Mouse (Mus musculus) cerebellum, postnatal 4 days (tissue): ENCODE data around the gene Cacna2d2.

ENCODE experiments used
- DNase-seq, 2 experiments: peaks; one replicate each; pipeline ENCODE4 v3.0.0; 2022; ENCODE audit warnings: low spot score in 2 of 2, mixed read lengths in 1 of 2

Gene Cacna2d2

DNA sequence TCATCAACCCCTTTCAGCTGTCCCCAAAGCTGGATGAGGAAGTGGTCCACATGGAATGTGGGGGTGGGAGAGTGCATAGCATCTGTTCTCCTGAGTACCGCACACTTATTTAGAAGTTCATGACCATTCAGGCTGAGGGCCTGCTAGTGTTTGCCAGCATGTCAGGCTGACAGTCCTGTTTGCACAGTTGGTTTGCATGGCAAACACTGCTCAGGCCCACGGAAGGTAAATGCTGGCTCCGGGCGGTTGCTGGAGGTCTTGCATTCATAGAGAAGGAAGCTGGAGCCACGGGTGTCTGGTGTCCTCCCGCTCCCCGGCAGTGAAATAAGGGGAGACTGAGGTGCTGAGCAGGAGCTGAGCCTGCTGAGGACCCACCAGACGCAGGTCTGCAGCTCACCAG lies 53.7 kb downstream of the Cacna2d2 start:
- no peak for DNase-seq

DNA sequence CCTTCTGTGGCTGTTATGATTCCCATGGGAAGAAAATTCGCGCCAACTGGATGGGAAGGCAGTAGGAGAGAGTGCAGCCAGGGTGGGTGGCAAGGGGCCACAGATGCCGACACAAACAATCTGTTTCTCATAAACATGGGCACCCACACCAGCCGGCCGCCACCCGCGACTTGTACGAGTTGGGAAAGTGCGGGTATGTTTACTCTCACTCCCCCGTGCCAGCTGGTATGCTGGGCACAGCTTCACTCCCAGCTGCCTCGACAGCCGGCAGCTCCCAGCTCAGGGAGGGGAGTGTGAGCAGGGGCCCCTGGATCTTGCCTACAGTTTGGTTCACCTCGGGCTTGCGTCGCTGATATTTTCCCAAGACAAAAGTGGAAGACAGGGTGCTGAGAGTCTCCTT lies 57.3 kb downstream of the Cacna2d2 start:
- peak in 1 of 2 experiments; percentile 53 for DNase-seq

DNA sequence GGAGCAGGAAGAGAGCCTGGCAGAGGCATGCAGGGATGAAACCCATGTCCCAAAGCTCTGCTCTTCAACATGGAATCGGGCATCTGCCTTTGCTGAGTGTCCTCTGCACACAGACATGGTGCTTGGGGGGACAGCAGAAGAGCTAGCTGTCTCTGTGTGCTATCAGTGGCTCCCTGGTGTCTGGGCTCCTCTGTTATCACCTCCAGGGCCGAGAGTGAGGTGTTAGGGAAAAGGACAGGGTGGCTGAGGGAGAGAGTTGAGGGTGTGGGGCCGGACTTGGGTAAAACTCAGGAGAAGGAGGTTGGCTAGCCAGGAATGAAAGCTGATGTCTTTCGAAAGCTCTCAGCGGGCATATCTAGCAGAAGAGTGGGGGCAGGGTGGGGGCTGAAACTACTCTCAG lies 63.5 kb downstream of the Cacna2d2 start:
- DNase-seq, result no peak

DNA sequence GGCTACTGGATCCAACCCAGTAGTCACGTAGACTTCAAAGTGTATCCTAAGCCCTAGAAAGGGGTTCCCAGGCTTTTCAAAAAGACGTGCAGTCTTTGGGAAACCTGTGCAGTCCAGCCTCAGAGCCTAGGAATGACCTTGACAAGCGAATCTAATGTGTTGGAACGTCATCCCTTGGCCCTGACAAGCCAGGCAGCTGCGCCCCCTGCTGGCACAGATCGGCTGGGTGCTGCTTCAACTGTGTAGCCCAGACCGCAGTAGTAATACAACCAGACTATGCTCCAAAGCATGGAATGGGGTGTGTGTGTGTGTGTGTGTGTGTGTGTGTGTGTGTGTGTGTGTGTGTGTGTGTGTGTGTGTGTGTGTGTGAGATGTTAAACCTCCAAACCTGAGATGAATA lies 64.1 kb downstream of the Cacna2d2 start:
- DNase-seq, result peak; percentile 86 to 93

DNA sequence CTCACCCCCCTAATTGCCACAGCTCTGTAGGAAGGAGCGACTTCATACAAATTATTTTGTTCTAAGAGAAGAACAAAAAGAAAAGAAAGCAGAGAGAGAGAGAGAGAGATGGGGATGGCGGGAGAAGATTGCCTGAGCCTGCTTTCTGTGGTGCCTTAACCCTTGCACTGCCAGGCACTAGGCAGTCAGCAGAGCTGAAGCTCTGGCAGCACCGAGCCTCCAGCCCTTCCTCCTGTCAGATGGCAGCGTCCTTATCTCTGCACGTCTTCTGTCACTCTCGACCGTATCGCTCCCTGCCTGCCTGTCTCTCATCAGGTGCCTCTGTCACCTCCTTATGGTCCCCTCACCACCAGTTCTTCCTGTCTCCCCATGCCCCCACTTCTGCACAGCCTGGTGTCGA lies 64.7 kb downstream of the Cacna2d2 start:
- no peak for DNase-seq

DNA sequence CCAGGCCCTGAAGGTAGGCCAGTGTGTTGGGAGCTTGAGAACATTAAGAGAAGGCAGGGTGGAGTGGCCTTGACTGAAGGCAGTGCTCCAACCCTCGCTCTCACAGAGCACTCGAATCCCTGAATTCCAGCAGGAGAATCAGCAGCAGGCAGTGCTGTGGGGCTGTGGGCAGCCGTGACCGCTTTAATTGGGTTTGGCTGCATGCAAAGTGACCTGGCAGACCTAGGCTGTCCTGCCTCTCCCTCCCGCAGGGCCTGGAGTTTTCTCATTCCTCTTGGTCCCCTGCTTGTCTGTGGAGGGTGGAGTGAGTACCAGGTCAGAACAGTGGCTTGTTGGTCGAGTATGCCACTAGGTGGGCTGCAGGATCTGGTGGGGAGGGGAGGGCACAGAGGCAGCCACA lies 66.2 kb downstream of the Cacna2d2 start:
- DNase-seq, result no peak

DNA sequence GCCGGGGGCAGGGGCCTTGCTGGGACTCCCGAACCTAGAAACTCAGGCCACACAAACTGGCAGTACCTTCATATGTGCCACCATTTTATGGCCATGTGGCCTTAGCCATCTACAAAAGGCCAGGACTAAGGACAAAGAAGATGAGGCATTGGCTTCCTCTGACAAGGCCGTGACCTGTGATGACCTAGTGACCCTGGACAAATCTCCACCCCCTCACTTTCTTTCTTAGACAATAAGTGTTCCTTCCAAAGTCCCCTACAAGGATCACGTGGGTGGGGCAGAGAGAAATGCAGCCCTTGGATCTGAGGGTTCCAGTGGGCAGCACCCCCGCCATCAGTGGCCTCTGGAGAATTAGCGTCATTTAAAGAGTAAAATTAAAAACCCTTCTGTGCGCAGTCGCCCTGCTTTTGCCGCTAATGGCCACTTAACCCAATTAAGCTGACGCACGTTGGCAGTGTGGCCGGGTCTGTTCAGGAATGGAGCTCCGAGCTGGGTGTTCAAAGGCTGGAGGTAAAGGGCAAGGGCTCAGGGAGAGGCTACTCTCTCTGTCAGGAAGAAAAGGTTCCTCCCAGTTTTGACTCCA lies 69.9 kb downstream of the Cacna2d2 start:
- DNase-seq, result no peak

DNA sequence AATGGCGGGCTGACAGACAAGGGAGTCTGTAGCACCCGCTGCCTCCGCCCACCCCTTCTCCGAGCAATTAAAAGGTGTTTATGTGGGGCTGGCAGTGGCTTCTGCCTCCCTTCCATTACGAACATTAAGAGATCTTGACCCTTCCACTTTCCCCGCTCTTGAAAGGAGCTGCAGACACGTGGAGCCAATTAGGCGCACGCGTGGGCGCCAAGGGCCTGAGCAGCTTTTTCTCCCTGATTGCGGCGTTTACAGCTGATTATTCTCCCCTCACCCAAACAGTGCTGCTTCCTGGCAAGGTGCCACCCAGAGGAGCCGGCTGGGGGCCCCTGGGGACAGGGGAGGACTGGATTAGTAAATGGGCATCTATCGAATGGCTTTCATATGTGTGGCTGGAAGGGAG lies 71.0 kb downstream of the Cacna2d2 start:
- no peak for DNase-seq

DNA sequence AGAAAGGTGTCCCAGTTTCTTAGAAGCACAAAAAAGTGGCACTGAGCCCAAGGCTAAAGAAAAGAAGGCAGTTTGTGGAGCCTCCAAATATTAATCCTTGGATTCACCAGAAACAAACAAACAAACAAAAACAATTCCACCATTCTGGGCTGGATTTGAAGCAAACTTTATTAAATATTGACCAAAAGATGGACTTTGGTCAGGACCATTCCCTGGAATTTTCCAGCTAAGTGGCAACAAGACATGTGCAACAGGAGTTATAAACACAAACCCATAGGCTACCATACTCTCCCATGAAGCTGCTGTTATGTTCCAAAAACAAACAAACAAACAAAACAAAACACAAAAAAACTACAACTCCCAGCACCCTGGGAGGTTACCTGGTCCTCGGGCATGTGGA lies 74.6 kb downstream of the Cacna2d2 start:
- DNase-seq, result no peak

DNA sequence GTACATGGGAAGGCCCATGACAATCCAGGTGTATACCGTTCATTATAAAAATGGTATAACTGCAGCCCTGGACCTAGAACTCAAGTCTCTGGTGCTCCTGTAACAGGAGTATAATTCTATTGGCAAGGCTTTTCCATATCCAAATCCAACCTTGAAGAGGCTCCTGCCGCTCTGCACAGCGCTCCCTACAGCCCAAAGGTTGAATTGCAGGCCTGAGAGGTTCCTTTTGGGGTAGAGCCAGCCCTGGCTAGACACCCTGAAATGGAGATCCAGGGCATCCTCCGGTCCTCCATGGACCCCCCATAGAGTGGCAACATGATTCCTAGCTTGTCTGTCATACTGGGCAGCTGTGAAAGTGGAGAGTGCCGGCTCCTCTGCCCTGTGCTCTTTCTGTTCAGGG lies 79.6 kb downstream of the Cacna2d2 start:
- peak in 1 of 2 experiments; percentile 42 for DNase-seq

DNA sequence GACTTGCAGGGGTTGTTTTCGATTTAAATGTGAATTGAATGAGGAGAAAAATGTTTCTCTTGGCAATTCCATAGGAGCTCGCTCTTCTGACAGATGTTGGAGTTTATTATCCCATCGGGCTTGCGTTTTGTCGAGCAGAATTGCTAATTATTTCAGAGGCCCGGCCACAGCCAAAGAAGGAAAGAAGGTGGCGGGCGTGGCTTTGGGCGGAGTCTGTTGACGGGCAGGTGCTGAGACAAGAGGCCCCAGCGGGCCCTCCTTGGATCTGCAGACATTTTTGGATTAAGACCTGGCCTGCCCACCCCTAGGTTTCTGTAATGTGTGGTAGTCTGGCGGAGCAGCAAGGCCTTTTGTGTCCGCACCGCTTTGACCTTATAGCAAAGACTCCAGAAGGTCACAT lies 80.2 kb downstream of the Cacna2d2 start:
- no peak for DNase-seq

DNA sequence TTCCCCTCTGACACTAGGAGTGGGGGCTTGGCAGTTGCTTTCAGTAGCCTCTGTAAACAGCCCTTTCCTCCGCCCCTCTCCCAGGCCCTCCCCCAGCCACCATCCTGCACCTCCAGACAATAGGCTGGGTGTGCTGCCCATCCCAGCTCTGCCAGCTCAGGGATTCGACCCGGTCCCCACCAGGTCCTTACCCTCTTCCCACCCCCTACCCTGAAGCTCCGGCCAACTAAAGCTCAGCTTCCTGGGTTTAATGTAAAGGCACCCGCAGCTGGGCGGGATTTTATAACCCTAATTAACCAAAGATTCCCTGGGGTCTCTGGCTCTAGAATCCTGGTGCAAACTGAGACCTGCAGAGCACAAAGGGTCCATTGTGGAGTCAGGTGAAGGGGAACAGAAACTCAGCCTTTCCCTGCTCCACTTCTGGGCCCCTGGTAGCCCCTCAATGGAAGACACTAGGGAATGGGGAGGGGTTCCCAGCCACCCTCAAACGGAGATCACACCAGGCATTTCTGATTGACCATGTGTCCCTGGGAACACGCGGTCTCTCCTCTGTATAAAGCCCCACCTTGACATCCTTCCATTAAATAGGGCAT lies 81.2 kb downstream of the Cacna2d2 start:
- DNase-seq, result no peak

DNA sequence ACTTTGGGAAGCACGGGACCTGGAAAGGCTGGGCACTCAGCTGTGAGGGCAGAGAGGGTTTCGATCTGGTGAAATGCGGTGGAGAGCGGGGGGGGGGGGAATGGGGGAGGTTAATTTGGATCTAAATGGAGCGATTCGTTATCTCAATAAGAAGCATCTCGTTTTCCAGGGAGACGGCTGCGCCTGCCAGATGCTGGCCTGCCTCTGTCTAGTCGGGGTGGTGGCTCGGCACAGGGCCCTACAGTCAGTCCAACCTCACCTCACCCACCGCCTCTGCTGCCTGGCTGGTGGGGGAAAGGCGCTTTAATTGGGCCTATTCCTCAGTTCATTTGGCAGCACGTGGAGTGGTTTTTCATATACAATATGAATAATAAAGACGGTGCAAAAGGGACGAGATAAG lies 81.9 kb downstream of the Cacna2d2 start:
- no peak for DNase-seq

DNA sequence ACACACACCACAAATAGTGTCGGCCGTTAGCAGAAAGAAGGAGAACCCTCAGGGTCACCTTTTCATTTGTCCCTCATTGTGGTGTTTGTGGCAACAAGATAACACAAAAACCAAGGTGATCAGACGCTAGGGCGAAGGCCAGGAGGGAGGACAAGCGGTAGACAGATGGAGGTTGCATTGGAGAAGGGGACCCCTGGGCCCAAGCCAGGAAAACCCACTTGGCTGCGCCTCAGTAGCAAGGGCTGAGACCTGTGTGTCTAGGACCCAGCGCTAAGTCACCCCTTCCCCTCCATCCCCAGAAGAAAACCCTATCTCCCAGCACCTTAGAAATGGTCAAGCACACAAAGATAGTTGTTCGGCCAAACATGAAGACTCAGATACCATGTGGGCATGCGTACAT lies 82.6 kb downstream of the Cacna2d2 start:
- no peak for DNase-seq

DNA sequence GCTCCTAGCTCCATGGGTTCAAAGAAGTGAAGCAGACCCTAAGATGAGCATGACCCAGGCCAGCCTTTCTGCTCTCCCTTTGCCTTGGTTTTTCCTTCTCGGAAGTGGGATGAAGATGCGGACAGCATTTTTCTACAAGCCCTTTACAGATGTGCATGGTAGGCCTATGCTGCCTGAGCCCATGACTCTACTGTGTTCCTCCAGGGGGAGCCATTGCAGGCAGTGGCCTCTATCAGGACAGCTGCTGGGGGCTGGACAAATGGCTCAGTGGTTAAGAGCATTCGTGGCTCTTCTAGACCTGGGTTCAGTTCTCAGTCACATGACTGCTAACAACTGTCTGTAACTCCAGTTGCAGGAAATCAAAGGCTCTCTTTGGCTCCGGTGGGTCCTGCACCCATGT lies 83.4 kb downstream of the Cacna2d2 start:
- no peak for DNase-seq

DNA sequence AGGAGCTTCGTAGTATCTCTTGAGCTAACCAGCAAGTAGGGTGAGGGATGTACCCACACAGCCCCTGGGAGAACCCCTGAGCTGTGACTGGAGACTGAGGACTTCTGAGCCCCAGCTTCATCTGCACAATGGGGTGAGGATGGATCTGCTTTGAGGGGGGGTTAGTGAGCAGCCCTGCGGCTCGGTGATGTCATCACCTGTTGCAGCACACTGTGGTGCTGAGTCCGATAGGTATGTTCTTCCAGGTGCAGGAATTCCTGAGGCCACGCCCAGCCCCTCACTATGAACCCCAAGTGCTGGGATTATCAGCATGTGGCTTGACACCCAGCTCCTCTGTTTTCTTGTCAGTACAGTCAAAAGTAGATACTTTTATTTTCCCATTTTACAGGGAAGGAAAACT lies 84.3 kb downstream of the Cacna2d2 start:
- DNase-seq, result no peak

DNA sequence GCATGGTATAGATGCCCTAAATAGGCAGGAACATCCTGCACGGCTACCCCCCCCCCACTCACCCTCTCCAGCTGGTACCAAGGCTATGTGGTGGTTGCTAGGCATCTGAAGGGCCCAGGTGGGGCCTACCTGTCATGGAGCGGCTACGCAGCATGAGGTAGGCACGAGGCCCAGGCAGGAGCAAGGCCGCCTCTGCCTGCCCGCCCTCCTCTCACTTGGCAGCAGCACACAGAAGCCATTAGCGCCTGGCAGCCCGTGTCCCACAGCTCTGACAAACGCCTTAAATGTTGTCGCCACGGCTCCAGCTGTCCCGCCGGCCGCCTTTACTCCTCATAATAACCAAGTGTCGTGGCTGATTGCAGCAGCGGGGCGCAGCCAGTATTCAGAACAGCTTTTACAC lies 84.9 kb downstream of the Cacna2d2 start:
- DNase-seq, result peak in 1 of 2 experiments; percentile 71

DNA sequence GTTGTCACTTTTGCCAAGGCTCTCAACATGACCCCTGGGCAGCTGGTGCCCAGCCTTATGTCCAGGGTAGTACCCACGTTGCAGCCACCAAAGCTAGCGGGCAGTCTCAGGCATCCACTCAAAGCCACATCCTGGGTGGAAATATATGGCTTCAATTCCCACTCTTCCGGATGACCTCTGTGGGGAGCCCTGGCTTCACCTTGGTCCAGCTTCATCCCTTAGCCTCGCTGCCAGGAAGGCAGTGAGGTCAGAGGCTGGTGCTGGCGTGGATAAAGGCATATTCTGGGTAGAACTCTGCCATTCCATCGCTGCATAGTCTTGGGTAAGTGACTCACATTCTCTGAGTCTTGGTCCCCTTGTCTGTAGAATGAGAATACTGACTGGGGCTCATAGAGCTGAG lies 85.4 kb downstream of the Cacna2d2 start:
- DNase-seq, result no peak

DNA sequence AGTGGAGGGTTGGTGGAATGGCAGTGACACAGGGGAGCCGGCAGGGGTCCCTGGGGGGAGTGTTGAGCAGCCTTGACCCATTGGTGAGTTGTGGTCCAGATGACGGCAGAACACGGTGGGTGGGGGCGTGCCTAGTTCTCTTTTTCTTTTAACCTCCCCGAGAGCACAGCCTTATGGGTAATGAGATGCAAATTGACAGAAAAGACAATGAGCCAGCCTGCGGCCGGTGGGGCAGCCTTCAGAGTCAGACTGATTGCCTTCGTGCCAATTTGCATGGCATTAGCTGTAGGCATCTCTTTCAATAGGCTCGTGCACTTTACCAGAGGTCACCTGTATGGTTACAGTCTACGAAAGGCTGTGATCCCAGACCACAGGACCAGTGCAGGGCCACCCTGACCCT lies 86.7 kb downstream of the Cacna2d2 start:
- no peak for DNase-seq

DNA sequence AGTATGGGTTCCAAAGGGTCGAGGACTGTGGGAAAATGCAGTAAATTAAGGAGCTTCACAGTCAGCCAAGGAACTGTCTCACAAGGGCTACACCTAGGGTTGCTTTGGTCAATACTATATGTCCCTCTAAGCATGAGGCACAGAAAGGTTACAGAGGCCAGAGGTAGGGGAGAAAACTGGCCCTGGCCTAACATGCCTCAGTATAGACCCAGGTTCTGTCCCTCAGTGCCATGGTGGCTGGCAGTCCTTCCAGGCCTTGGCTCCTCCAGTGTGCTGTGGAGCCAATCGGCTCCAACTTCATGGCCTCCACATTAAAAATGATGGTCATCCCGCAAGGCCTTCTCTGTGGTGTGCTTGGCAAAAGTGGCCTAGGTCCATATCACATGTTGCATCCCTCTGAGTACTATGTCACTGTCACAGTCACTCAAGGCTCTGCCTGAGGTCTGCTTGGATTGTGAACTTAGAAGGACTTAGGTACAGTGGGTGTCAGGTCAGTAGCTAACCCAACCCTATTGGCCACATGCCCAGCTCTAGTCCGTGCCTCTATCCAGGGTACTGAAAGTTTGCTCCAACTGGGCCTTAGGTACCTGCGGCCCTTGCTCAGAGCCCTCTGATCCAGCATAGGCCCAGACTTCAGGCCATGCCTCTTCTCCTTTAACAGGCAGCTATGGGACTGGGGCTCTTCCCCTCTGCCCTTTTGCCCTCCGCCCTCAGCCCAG lies 87.3 kb downstream of the Cacna2d2 start:
- no peak for DNase-seq

DNA sequence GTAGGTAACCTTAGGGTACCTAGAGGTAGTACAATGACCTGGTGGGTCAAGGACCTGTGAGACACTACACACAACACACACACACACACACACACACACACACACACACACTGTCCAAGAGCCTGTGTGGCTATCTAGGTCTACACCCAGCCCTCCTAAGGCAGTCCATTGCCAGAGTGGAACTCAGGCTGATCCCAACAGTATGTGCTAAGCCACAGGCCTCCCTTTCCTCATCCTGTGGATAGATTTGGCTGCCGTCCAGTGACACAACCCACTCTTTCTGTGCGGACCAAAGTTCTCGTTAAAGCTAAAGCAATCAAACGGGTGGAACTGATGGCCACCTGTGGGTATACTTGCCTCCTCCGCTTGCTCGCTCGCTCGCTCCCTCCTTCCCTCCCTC lies 90.7 kb downstream of the Cacna2d2 start:
- DNase-seq, result no peak

DNA sequence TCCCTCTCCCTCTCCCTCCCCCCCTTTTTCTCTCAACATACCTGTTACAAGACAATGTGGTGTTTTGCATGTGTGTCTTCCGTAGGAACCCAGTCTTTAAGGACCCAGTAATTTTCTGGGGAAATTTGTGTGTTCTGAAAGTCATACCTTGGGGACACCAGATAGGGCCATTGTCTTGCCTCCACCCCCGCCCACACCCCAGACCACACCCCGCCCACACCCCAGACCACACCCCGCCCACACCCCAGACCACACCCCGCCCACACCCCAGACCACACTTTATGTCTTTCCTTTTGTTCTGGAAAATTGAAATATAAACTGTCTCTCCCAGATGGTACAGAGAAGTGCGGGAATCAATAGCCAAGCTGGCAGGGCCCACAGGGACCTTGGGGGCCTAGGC lies 91.2 kb downstream of the Cacna2d2 start:
- DNase-seq, result no peak

DNA sequence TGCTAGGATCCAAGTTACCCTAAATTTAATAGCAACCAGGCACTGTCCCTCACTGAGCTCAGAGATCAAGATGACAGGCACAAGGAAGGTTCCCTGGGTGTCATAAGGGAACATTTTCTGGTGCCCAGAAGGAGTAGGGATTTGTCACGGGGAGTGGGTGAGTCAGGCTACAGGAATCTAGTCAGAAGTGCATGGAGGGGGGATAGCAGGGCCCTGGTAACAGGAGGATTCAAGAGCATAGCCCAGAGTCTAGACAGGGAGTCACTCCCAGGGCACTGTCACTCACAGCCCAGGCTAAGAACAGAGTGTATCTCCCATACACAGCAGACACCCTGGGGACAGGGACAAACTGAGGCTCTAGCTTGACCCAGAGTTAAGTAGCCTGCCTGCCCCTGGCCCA lies 94.1 kb downstream of the Cacna2d2 start:
- no peak for DNase-seq

DNA sequence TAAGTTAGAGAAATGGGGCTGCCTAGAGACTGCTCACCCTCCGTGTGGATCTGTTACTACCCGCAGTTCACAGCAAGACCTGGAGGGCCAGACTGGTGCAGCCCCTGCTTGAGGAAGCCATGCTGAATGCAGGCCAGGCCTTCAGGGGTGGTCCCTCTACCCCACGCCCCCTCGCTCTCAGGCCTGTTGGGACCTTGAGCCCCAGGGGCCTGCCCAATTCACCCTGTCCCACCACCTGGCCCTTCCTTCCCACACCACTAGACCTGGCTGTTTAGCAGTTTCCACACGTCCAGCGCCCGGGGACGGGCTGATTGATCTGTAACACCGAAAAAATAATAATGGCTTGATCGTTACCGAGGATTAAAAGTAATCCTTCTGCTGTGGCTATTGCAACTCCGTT lies 94.8 kb downstream of the Cacna2d2 start:
- no peak for DNase-seq
